Mouse (Mus musculus) small intestine, adult 2 months (tissue): ENCODE measurements around the gene Npas3. TPM values are rescaled to one million over a fixed set of nuclear protein-coding genes. Genes with fewer than 3 reads are reported as not detected.

Experiments
- H3K27ac ChIP-seq: fragments of 200-500 bp; 2 replicates; pipeline ENCODE4 v1.5.1; 2012; ENCODE audit warnings: low read depth, low read length, control low read depth, inconsistent platforms; ENCODE audit not compliant: insufficient read depth
- H3K27me3 ChIP-seq: fragments of 200-500 bp; 2 replicates; pipeline ENCODE4 v1.6.1; 2012; ENCODE audit warnings: mild to moderate bottlenecking, moderate library complexity, low read length, inconsistent platforms; ENCODE audit not compliant: control insufficient read depth, insufficient read depth
- H3K36me3 ChIP-seq: fragments of 200-500 bp; 2 replicates; pipeline ENCODE4 v1.6.1; 2012; ENCODE audit warnings: mild to moderate bottlenecking, low read length, control low read depth, inconsistent platforms; ENCODE audit not compliant: control insufficient read depth, insufficient read depth
- H3K4me1 ChIP-seq: fragments of 200-500 bp; 2 replicates; pipeline ENCODE4 v1.6.1; 2012; ENCODE audit warnings: low read length, inconsistent platforms, mixed read lengths; ENCODE audit not compliant: control insufficient read depth, insufficient read depth, insufficient read length
- H3K4me3 ChIP-seq: fragments of 200-500 bp; 2 replicates; pipeline ENCODE4 v1.5.1; 2012; ENCODE audit warnings: low read depth, mild to moderate bottlenecking, control low read depth, inconsistent platforms, low read length, moderate library complexity
- CTCF ChIP-seq: fragments of 200-500 bp; IDR thresholded peaks from 2 replicates; pipeline ENCODE4 v1.5.1; 2012; ENCODE audit warnings: low read depth, mild to moderate bottlenecking, control low read depth, inconsistent platforms, low read length, moderate library complexity, mixed read lengths; ENCODE audit not compliant: insufficient replicate concordance, insufficient read length; ENCODE audit errors: extremely low read depth
- POLR2A ChIP-seq: fragments of 200-500 bp; IDR thresholded peaks from 2 replicates; pipeline ENCODE4 v1.6.1; 2012; ENCODE audit warnings: low read depth, mild to moderate bottlenecking, control low read depth, inconsistent platforms, low read length, moderate library complexity
- WGBS: fragments of 180-500 bp; shearing (Covaris S2); methylation state at CpG from one replicate; pipeline ENCODE4 v1.1.7; 2018; 5-methylcytosine and 5-hydroxymethylcytosine counted together
- polyA plus RNA-seq: library from polyadenylated mRNA; depleted of rRNA; stranded (reverse); fragments of >200 nt; gene quantifications from 2 replicates; pipeline ENCODE4 v1.2.3, GENCODE M21; 2012

Npas3 gene
- polyA plus RNA-seq, 1 experiment, result 0.13 TPM

DNA sequence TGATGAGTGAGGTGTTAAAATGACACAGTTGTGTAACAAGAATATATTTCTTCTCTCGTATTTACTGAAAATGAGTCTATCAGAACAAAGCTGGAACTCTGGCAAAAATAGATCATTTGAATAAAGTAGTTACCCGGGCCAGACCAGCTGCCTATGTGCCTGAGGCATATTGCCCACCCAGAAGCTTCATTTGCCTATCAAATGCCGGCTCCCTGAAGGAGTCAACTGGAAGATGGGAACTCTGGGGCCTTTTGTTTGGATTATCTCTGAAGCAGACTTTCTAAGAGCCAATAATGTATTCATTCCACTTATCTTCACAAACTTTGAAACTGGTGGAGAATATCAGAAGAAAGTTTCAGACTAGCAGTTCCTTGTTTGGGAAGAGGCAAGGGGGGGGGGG, 862.5 kb downstream of the Npas3 start:
- Histone ChIP-seq H3K4me1 (no peaks in the 10 kb centered on the region), H3K4me3 (no peak overlapping the region), H3K27ac (no peak overlapping the region), H3K27me3 (no peaks in the 10 kb centered on the region), H3K36me3 (no peaks in the 10 kb centered on the region)
- TF ChIP-seq POLR2A (no peak), CTCF (no peak)
- WGBS, result 66% methylated on average over 3 of the region's 3 CpGs

DNA sequence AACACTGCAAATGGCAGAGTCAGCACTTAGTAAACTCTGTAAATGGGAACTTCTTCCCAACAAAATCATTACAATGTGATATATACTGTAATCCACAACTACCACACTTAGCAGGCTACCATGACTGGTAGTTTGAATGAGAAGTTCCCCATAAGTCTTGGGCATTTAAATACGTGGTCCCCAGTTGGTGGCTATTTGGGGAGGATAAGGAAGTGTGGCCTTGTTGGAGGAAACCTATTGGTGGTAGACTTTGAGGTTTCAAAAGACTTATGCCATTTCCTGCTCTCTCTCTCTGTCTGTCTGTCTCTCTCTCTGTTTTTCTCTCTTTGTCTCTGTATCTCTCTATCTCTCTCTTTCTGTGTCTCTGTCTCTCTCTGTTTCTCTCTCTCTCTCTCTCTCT, 871.9 kb downstream of the Npas3 start:
- Histone ChIP-seq H3K27me3 (no peaks in the 10 kb centered on the region), H3K27ac (no peak overlapping the region), H3K36me3 (no peaks in the 10 kb centered on the region), H3K4me1 (no peaks in the 10 kb centered on the region), H3K4me3 (no peak overlapping the region)
- TF ChIP-seq POLR2A, result no peak
- no peak for TF ChIP-seq CTCF
- WGBS, result 67% methylated on average over 1 of the region's 1 CpGs

DNA sequence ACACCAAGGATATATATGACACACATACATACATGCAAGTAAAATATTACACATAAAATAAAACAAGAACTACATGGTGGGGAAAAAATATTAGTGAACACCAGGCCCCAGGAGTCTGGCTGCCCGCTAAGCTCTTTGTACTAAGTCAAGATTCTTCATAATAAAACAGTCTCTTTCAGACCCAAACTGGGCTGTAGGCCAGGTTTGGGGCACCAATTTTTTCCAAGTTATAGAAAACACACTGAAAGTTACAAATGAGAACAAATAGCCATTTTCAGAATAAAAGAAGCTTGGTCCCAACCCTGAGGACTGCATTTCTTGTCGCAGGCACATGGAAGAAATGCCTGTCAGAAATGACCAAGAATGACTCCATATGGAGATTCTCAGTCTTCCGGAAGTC, 872.8 kb downstream of the Npas3 start:
- H3K27ac ChIP-seq, result no peak overlapping the region
- H3K4me1 ChIP-seq, result no peaks in the 10 kb centered on the region
- H3K36me3 ChIP-seq, result no peaks in the 10 kb centered on the region
- no peak overlapping the region for H3K4me3 ChIP-seq
- WGBS, result 94% methylated on average over 3 of the region's 3 CpGs
- TF ChIP-seq CTCF (no peak), POLR2A (no peak)
- H3K27me3 ChIP-seq, result no peaks in the 10 kb centered on the region
